Mouse (Mus musculus) ES-E14 (cell line): ENCODE results near the gene Sirt1.

ENCODE experiments used
- CHD2 ChIP-seq: IDR thresholded peaks from 2 replicates; pipeline ENCODE4 v1.6.1; 2014; ENCODE audit warnings: mild to moderate bottlenecking, low read depth, low read length, inconsistent platforms
- HCFC1 ChIP-seq: IDR thresholded peaks from 2 replicates; pipeline ENCODE4 v1.6.1; 2012; ENCODE audit warnings: low read length, inconsistent platforms, borderline replicate concordance; ENCODE audit not compliant: insufficient read depth
- ZNF384 ChIP-seq: IDR thresholded peaks from 2 replicates; pipeline ENCODE4 v1.6.1; 2012; ENCODE audit warnings: low read depth, low read length, inconsistent platforms

- TF ChIP-seq ZNF384, result no peak
- no peak for TF ChIP-seq CHD2
- no peak for TF ChIP-seq HCFC1
Measured at GRCm38 (mm10) chr10:63377468-63377867, 4.0 kb downstream of the Sirt1 start.
